Mouse (Mus musculus) right cerebral cortex, postnatal 10 days (tissue): Measurements from ENCODE around the gene Ccdc74a.
"Not testable (repeated sequence)": the region's sequence is repeated elsewhere in the genome, so short reads cannot be mapped to it uniquely, and the experiment has no call there.

Experiments
- DNase-seq, 2 experiments: peaks; one replicate each; pipeline ENCODE4 v3.0.0; 2021; ENCODE audit warnings: low spot score in 2 of 2

Ccdc74a gene

DNA sequence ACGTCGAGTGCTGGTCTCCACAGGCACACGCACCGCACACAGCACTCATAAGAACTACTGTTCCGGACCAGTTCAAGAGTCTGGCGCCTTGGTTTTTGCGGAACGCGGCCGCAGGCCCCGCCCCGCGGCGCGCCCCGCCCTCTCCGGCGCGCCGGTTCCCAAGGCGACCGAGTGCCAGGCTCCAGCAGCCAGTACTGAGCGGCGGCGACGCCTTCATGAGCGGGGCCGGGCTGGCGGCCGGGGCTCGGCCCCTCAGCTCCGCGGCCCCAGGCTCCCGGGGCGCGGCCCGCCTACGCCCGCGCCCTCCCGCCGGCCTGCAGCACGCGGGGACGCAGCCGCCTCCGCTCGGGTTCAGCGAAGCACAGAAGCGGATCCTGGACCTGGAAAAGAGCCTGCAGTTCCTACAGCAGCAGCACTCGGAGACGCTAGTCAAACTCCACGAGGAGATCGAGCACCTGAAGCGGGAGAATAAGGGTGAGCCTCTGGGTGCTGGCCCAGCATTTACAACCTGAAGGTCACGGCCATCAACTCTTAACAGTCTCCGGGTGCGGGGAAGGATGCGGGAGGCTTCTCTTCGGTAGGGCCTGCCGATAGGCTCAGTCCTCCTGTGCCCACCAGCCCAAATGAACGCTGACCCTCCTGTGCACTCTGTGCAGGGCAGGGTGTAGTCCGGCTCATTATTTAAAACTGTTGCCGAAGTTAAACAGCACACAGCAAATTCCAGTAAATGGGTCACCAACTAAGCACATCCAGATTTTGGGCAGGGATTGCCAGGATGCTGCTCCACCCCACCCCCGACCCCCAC lies at the start of gene Ccdc74a:
Gene Ccdc74a (plus strand): TSS at position 161 of the 805 bp plus-strand sequence.
- DNase-seq: peak; percentile 86 to 88

DNA sequence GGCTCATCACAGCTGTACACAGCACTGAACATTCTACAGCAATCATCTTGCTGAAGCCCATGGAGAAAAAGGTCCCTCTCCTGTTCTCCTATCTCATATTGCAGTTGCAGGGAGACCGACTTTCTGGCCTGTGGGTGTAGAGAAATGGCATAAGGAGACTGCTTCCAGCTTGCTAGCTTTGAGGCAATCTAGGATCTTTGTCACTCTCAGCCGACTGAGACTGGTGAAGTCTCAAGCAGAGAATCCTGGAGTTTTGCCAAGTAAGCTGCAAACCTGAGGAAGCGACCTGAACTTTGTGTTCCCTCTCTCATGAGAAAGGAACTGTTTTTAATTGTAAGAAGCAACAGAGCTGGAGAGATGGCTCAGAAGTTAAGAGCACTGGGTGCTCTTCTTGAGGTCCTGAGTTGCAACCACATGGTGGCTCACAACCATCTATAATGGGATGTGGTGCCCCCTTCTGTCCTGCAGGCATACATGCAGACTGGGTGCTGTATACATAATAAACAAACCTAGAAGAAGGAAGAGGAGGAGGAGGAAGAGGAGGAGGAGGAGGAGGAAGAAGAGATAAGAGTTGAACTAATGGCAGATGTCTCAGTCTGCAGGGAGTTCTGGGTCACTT lies 45.2 kb upstream of the Ccdc74a start:
- no peak for DNase-seq

- no peak for DNase-seq
Measured at GRCm38 (mm10) chr16:17604941-17605340, 41.3 kb upstream of the Ccdc74a start.

GRCm38 (mm10) chr16:17605684-17606083 lies 40.6 kb upstream of the Ccdc74a start:
- DNase-seq: no peak

DNA sequence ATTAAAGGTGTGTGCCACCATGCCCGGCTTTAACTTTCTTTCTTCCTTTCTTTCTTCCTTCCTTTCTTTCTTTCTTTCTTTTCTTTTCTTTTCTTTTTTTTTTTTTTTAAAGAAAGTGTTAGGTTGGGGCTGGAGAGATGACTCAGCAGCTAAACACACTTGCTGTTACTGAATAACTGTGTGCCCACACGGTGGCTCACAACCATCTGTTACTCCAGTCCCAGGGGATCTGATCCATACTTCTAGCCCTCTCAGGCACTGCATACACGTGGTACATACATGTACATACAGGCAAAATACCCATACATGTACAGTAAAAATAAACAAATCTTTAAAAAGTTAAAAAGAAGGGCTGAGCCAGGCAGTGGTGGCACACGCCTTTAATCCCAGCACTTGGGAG lies 34.9 kb upstream of the Ccdc74a start:
- DNase-seq: no peak

DNA sequence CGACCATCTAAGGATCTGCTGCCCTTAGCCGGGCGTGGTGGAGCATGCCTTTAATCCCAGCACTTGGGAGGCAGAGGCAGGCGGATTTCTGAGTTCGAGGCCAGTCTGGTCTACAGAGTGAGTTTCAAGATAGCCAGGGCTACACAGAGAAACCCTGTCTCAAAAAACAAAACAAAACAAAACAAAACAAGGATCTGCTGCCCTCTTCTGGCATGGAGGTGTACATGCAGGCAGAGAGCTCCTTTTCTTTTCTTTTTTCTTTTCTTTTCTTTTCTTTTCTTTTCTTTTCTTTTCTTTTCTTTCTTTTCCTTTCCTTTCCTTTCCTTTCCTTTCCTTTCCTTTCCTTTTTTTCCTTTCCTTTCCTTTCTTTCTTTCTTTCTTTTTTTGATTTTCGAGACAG lies 31.5 kb upstream of the Ccdc74a start:
- DNase-seq: not testable (repeated sequence)

DNA sequence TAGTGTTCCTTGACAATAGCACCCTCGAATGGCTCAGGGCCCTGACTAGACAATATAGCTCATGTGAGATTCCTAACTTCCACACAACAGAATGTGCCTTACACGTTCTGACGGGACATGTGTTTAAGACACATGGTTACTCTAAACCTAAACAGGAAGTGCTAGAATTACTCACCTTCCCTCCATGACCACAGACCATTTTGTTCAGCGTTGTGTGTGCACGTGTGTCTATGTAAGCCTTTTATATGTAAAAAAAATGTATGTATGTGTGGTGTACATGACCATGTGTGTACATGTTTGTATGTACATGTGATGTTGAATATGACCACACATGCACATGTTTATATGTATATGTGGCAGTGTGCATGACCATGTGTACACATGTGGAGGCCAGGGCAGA lies 30.1 kb upstream of the Ccdc74a start:
- DNase-seq: no peak

GRCm38 (mm10) chr16:17617922-17618565 lies 28.2 kb upstream of the Ccdc74a start:
- DNase-seq: peak in 1 of 2 experiments; percentile 61

DNA sequence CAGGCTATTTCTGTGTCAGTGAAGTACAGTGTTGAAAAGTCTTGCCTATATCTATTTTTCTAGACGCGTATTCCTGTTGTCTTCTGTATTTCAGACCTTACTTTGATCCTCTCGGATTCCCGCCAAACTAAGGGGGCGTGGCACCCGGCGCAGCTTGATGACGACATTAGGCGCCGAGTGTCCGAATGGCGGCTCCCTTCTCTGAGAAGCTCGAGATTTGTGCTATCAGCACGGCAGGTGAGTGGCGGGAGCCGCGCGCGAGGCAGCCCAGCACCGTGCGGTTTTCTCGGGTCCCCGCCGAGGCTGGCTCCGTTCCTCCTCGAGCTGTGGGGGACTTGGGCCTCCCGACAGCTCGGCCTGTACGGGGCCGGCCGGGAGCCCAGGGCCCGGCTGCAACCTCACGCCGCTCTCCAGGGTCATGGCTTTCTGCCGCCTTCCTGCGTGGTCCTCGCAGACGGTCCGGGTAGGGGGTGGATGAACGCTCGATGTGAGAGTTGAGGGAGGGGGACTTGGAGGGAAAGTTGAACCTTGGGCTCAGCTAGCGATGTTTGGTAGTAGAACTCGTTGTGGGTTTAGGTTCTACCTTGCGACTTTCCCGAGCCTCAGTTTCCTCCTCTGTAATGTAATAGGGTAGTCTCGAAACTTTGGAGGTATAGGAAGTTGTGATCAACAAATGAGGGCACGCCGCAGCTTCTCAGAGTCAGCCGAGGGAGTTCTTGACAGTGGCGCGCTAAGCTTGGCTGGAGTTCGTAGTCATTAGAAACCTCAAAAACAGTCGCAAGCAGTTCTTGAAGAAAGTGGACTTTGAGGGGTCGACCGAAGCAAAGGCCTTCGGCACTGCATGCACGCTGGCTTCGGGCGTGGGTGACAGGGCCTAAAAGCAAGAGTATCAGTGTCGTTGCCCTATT lies 26.8 kb upstream of the Ccdc74a start, which contains the start of gene Smpd4:
Gene Smpd4 (plus strand): TSS at position 157 of the 908 bp plus-strand sequence.
- peak; percentile 91 to 93 for DNase-seq

DNA sequence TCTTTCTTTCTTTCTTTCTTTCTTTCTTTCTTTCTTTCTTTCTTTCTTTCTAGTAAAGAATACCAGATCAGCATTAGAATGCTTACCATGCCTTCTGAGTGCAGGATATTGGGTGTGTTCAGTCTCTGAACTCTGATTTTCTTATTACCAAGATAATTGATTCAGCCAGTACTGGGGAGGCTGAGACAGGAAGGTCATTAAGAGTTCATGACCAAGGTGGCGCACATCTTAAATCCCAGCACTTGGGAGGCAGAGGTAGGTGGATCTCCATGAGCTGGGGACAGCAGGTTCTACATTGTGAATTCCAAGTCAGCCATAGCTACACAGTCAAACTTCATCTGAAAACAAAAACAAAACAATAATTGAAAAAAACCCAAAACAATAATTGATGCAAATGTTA lies 24.3 kb upstream of the Ccdc74a start:
- DNase-seq: no peak

DNA sequence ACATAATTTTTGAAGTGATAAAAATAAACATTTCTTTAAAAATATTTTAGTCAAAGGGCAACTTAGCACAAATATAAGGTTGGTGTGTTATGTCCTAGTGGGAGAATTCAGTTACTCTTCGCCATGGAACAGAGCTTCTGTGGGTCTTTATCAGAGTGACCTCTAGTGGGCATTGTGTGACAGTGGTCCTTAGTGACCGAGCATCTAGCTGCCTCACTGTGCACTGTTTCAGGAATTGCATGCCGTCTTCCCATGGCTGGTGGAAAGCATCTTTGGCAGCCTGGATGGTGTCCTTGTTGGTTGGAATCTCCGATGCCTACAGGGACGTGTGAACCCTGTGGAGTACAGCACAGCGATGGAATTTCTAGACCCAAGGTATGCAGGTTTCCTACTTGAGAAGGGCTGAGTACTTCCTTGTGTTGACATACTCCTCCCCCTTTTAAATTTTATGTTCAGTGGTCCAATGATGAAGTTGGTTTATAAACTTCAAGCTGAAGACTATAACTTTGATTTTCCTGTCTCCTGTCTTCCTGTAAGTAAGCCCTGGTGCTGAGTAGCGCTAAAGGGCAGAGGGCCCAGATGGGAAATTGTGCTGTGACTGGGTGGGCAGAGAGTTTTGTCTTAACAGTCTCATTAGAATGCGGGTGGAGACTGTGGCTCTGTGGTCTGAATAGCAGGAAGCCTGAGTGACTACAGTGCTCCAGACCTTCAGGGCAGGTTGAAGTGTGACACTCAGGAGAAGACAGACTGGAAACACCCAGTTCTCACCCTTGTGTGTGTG lies 20.6 kb upstream of the Ccdc74a start:
- DNase-seq: no peak

- DNase-seq: no peak
Measured at GRCm38 (mm10) chr16:17626269-17626555, 20.1 kb upstream of the Ccdc74a start.

- DNase-seq: no peak
Measured at GRCm38 (mm10) chr16:17632580-17632979, 13.7 kb upstream of the Ccdc74a start.

GRCm38 (mm10) chr16:17633481-17634181 lies 12.6 kb upstream of the Ccdc74a start:
- DNase-seq: no peak

- DNase-seq: no peak
Measured at GRCm38 (mm10) chr16:17636904-17637303, 9.4 kb upstream of the Ccdc74a start.

DNA sequence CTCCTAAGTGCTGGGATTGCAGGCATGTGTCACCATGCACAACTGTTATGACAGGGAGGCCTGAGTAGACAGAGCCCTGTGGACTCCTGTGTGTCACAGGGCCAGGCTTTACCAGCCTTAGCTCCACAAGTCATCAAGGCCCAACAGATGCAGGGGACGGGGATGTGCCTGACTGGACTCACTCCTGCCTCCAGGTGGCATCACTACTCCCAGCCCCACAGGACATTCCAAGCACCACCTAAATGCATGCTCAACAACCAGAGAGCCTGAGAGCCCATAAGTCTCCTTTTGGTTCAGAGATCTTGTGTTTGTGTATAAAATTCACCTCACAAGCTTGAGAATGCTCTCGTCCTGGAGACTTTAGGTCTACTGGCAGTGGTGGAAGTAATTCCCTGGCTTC lies 8.7 kb upstream of the Ccdc74a start:
- DNase-seq: no peak

- no peak for DNase-seq
Measured at GRCm38 (mm10) chr16:17638036-17638628, 8.1 kb upstream of the Ccdc74a start.

- DNase-seq: no peak
Measured at GRCm38 (mm10) chr16:17639081-17639480, 7.2 kb upstream of the Ccdc74a start.

- DNase-seq: no peak
Measured at GRCm38 (mm10) chr16:17639951-17640350, 6.3 kb upstream of the Ccdc74a start.

DNA sequence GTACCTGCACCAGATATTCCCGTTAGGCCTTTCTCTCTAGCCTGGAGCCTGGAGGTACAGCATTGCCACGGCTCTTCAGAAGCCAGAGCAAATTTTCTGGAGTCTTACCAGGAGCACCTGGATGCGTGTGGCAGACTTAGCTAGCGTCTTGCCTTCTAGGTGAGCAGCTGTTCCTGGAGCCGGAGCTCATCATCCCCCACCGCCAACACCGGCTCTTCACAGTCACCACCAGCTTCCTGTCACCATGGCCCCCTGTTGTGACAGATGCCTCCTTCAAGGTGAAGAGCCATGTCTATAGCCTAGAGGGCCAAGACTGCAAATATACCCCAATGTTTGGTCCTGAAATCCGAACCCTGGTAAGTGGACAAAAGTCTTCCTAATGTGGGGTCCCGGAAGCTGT lies 5.6 kb upstream of the Ccdc74a start:
- DNase-seq: no peak
